Mouse (Mus musculus) megakaryocyte, embryonic 14.5 days (primary cell): Measurements from ENCODE around the gene Slc29a4. TPM values are rescaled to one million over a fixed set of nuclear protein-coding genes. Genes with fewer than 3 reads are reported as not detected.
A peak's percentile ranks its signal among the peaks of the same experiment; 100 is the strongest.

Experiments used
- H3K27me3 ChIP-seq: replicated peaks from 2 replicates; pipeline ENCODE3; 2012; ENCODE audit warnings: inconsistent platforms
- H3K36me3 ChIP-seq: replicated peaks from 2 replicates; pipeline ENCODE3; 2012; ENCODE audit warnings: low read length, inconsistent platforms, mixed read lengths
- H3K4me1 ChIP-seq: 2 replicates; pipeline ENCODE4 v1.6.1; 2012; ENCODE audit warnings: inconsistent platforms
- H3K4me3 ChIP-seq: replicated peaks from 2 replicates; pipeline ENCODE3; 2012; ENCODE audit warnings: moderate library complexity, mild to moderate bottlenecking, inconsistent platforms
- H3K9me3 ChIP-seq: 2 replicates; pipeline ENCODE4 v1.6.1; 2012; ENCODE audit warnings: inconsistent platforms
- FLI1 ChIP-seq: IDR thresholded peaks from 2 replicates; pipeline ENCODE4 v1.6.1; 2012; ENCODE audit warnings: low read length, inconsistent platforms, mixed read lengths
- GATA1 ChIP-seq: IDR thresholded peaks from 3 replicates; pipeline ENCODE4 v1.6.1; 2012; ENCODE audit warnings: mixed read lengths, low read length, inconsistent platforms, borderline replicate concordance
- polyA plus RNA-seq: library from polyadenylated mRNA; stranded (reverse); fragments of >175 nt; gene quantifications from 2 replicates; pipeline ENCODE4 v1.2.3, GENCODE M21; 2012; ENCODE audit warnings: low replicate concordance; ENCODE audit not compliant: insufficient read depth

Gene Slc29a4
- polyA plus RNA-seq, 1 experiment: 0.04 TPM

DNA sequence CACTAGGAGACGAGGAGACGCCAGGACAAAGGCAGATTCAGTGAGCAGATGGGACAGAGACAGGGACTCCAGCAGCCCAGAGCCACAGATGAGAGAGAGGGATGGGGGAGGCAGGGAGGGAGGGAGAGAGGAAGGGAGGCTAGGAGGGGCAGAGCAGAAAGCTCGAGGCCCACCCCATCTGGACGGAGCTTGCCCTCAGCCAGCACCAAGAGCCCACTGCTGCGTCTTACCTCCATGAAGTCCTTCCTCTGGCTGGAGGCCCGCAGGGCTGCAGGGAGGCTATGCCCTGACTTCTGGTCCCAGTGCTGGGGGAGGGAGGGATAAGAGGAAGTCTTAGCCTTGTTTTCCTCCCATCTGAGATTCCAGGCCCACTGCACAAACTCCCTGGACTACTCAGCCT, 34.4 kb downstream of the Slc29a4 start:
- H3K9me3 ChIP-seq: peaks cover 18% of the 10 kb centered on the region
- peaks cover 9% of the 10 kb centered on the region for H3K27me3 ChIP-seq
- H3K36me3 ChIP-seq: peaks cover 64% of the 10 kb centered on the region
- TF ChIP-seq FLI1 (no peak), GATA1 (no peak)
- peaks cover 22% of the 10 kb centered on the region for H3K4me1 ChIP-seq
- H3K4me3 ChIP-seq: no peak overlapping the region

DNA sequence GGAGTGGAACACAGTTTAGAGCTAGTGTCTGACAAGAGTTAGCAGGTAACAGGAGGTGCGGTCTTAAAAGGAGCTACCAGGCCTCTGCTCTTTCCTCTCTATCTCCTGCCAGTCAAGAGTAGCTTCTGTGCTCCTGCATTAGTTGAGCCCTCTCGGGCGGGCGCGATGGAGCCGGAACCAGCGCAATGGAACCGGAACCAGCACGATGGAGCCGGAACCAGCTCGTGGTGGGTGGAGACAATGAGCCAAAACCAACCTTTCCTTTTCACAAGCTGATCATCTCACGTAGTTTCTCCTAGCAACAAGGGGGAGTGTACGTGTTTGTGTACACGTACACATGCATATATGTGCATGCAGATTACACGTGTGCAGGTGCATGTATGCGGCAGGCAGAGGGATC, 36.0 kb downstream of the Slc29a4 start:
- Histone ChIP-seq H3K27me3 (no peaks in the 10 kb centered on the region), H3K9me3 (peaks cover 18% of the 10 kb centered on the region), H3K36me3 (peaks cover 80% of the 10 kb centered on the region)

DNA sequence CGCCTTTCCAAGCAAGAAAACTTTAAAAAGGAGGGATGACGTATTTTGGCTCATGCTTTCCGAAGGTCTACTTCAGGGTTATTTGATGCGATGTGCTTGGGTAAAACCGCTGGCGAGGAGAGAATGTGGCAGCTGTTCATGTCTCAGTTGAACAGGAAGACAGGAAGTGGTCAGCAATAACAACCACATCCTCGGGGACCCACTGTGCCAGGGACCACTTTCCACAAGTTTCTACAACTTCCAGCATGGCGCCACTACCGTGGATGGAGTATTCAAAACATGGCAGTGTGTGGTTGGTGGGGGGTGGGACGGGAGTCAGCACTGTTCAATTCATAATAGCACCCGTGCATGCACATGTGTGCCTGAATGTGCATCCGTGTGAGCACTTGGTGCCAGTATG, 38.0 kb downstream of the Slc29a4 start:
- H3K4me1 ChIP-seq: peaks cover 15% of the 10 kb centered on the region
- peaks cover 18% of the 10 kb centered on the region for H3K9me3 ChIP-seq
- TF ChIP-seq GATA1 (no peak), FLI1 (no peak)
- peaks cover 96% of the 10 kb centered on the region for H3K36me3 ChIP-seq
- peak overlapping the region; percentile 64 for H3K4me3 ChIP-seq
- no peaks in the 10 kb centered on the region for H3K27me3 ChIP-seq

More for the DNA sequence above, 36.0 kb downstream of the Slc29a4 start:
- TF ChIP-seq FLI1: no peak
- no peak for TF ChIP-seq GATA1
- Histone ChIP-seq H3K4me1 (peaks cover 22% of the 10 kb centered on the region), H3K4me3 (no peak overlapping the region)

DNA sequence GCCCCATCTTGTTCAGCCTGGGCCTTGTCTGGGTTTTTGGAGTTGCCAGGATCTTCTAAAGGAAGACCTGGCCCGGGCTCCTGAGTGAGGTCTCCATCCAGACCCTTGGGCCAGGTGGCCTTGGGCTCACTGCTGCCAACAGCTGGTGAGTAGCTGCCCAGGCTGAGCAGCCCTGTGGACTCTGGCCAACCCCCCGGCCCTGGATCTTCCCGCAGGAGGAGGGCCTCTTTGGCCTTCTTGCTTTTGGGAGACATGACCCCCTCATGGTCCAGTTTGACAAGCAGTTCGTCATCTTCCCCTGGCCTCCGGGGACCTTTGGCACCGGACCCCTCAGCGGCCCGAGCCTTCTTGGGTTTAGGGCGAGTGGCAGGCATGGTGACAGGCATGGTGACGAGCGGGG, 39.6 kb downstream of the Slc29a4 start:
- H3K9me3 ChIP-seq: peaks cover 18% of the 10 kb centered on the region
- H3K4me1 ChIP-seq: peaks cover 15% of the 10 kb centered on the region
- TF ChIP-seq GATA1 (no peak), FLI1 (no peak)
- no peak overlapping the region for H3K4me3 ChIP-seq
- no peaks in the 10 kb centered on the region for H3K27me3 ChIP-seq
- peaks cover 96% of the 10 kb centered on the region for H3K36me3 ChIP-seq

DNA sequence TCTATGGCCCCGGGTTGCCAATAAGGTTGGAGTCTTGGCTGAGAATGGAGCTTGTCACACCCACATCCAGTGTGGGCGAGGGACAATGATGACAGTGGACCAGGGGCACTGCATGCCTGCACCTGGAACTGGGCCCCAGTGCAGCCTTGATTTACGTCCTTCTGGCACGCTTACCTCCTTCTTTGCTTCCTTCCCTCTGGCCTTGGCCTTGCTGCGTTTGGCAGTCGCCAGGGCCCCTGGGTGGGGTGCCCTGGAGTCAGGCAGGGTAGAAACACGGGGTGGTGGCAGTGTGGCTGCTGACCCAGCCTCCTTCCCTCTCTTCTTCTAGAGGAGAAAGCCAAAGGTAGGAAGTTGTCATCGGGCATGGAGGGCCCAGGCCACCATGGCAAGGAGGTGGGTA, 47.6 kb downstream of the Slc29a4 start:
- Histone ChIP-seq H3K36me3 (peaks cover 89% of the 10 kb centered on the region), H3K9me3 (no peaks in the 10 kb centered on the region), H3K27me3 (no peaks in the 10 kb centered on the region), H3K4me1 (no peaks in the 10 kb centered on the region), H3K4me3 (no peak overlapping the region)
- TF ChIP-seq FLI1 (no peak), GATA1 (no peak)

DNA sequence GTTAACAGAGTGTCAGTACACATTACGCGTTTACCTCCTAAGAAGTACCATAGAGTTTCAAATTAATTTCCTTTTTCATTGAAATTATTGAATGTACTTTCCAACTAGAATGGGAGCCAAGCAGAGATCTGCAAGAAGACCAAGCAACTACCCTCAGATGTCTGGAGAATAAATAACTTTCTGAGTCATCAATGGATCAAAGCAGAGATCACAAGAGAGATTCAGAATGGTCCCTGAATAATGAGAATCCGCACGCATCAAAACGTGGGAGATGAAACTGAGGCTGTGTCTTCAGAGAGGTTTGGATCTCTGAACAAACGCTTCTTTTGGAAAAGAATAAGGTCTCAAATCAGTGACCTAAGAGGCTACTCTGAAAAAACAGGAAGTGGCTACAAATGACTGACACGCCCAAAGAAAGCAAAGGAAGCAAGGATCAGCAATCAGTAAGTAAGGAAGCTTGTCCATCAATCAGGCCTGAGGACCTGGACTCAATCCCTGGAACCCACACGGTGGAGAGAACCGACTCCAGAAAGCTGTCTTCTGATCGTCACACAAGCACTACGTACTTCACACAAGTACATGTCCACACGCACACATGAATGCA, 54.8 kb downstream of the Slc29a4 start:
- Histone ChIP-seq H3K36me3 (peaks cover 87% of the 10 kb centered on the region), H3K4me1 (peaks cover 13% of the 10 kb centered on the region; the same call in 1 of the 2 replicates), H3K27me3 (no peaks in the 10 kb centered on the region), H3K9me3 (no peaks in the 10 kb centered on the region), H3K4me3 (no peak overlapping the region)
- no peak for TF ChIP-seq FLI1
- TF ChIP-seq GATA1: no peak

DNA sequence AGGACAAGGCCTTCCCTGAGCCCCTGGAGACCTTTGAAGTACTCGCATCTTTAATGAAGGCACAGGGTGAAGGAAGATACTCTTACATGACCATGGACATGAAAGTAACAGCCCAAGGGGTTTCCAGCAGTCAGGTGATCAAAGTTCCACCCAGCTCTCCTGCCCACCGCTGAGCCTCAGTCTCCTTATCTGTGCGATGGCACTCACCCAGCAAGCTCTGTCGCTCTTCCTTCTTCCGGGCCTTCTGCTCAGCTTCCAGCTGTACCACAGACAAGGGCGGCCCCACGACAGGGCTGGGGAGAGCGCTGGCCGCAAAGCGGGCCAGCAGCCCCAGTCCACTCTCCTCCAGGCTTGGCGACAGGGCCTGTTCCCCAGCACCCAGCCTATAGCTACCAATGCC, 57.9 kb downstream of the Slc29a4 start:
- Histone ChIP-seq H3K36me3 (peaks cover 89% of the 10 kb centered on the region), H3K4me1 (peaks cover 13% of the 10 kb centered on the region; the same call in 1 of the 2 replicates), H3K27me3 (no peaks in the 10 kb centered on the region), H3K4me3 (no peak overlapping the region), H3K9me3 (no peaks in the 10 kb centered on the region)
- no peak for TF ChIP-seq GATA1
- TF ChIP-seq FLI1: no peak

DNA sequence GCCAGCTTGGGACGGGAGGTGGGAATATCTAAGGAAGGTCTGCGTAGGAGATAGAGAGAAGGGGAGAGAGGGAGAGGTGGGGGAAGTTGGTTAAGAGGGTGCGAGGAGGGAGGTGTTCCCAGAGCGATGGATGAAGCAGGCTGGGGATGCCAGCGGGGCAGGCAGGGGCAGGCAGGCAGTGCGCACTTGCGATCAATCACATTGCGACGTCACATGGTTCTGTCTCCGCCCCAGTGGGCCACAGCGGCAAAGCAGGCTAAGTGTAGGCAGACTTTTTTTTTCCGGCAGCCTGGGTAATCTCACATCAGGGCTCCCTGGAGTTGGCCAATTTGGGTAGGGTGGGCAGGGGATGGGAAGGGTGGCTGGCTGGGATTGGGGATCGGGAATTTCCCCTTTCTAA, 59.9 kb downstream of the Slc29a4 start:
- no peaks in the 10 kb centered on the region for H3K9me3 ChIP-seq
- no peaks in the 10 kb centered on the region for H3K27me3 ChIP-seq
- TF ChIP-seq FLI1 (no peak), GATA1 (no peak)
- H3K4me3 ChIP-seq: peak overlapping the region; percentile 33
- peaks cover 13% of the 10 kb centered on the region; the same call in 1 of the 2 replicates for H3K4me1 ChIP-seq
- peaks cover 95% of the 10 kb centered on the region for H3K36me3 ChIP-seq

DNA sequence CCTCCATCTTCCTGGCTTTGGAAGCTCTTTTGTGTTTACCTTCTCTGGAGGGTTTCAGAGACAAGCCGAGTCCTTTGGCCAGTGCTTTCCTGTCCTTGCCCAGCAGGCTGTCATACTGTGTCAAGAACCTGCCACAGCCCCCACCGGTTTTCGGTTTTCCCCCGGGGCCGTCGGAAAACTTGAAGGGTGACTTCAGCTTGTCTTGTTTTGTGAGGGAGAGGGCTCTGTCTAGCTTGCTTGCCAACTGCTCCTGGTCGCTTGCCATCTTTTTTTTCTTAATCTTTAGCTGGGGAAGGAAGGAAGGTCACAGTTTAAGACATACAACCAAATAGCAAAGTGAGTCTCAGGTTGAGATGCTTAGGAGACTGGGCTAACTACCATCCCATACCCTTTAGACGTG, 67.5 kb downstream of the Slc29a4 start:
- H3K9me3 ChIP-seq: no peaks in the 10 kb centered on the region
- no peaks in the 10 kb centered on the region for H3K27me3 ChIP-seq
- no peak overlapping the region for H3K4me3 ChIP-seq
- TF ChIP-seq GATA1: no peak
- no peak for TF ChIP-seq FLI1
- H3K36me3 ChIP-seq: peaks cover 98% of the 10 kb centered on the region
- peaks cover 6% of the 10 kb centered on the region; the same call in 1 of the 2 replicates for H3K4me1 ChIP-seq

DNA sequence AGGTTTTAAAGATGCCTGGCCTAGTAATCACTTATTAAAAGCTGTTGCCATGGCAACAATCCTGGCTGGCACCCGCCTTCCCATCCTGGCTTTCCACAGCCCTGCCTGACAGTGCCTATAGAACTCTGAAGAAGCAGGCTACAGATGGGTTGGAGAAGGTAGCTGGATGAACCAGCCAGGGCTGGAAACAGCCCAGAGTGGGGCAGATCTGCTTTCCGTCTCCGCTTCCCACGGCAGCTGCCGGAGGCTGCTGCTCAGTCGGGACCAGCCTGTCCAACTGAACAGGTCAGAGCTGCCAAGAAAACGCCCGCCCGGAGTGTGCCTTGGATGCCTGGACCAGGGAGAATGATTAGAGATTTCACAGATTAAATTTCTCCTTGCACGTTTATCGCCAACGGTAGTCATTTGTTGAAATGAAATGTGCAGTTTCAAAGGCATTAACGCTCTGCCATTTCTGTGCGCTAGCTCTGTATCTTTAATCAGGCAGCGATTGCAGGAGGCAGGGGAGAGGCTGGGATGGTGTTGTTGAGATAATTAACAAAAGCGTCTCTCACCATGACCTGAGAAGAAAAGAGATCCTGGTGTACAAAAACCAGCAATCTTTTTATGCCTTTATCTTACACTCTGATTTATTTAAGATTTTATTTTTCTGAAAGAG, 69.1 kb downstream of the Slc29a4 start:
- H3K36me3 ChIP-seq: peaks cover 99% of the 10 kb centered on the region

More for the DNA sequence above, 69.1 kb downstream of the Slc29a4 start:
- Histone ChIP-seq H3K4me1 (peaks cover 6% of the 10 kb centered on the region; the same call in 1 of the 2 replicates), H3K27me3 (no peaks in the 10 kb centered on the region), H3K9me3 (no peaks in the 10 kb centered on the region), H3K4me3 (no peak overlapping the region)
- TF ChIP-seq FLI1 (no peak), GATA1 (no peak)
